26 mouse cellular contexts compared by ENCODE assay signal in genomic region chr4:102321340-102321739, GRCm38 (mm10).
DNase-seq lines count a peak whose midpoint lies in the region; ATAC-seq and TF ChIP-seq lines count a peak whose summit lies in the region.
"Had no signal": no experiment of that assay in that cellular context is flagged by ENCODE, and none has a peak within 500 bp of the region (broad histone marks: within the 10 kb centered on the region; RNA-seq: fewer than 3 reads in every experiment).

No protein-coding gene starts in this region.

- no peaks in the 10 kb centered on the region; the same call in 1 of the 2 replicates for H3K4me1 ChIP-seq in heart, adult 2 months (ENCODE audit: control insufficient read depth, insufficient read depth, low read length)
- H3K4me1 ChIP-seq in heart, embryonic 10.5 days, result peaks cover 3% of the 10 kb centered on the region; the same call in 1 of the 2 replicates
- H3K4me1 ChIP-seq: liver, embryonic 13.5 days had no signal

- 64% methylated on average over 3 of the region's 3 CpGs for WGBS in heart, adult 2 months
- 72% methylated on average over 3 of the region's 3 CpGs for WGBS in heart, embryonic 10.5 days

- no peak overlapping the region for H3K9ac ChIP-seq in heart, adult 2 months (ENCODE audit: low read depth, low read length)
- H3K9ac ChIP-seq: heart, embryonic 15.5 days; limb, embryonic 13.5 days; liver, embryonic 13.5 days had no signal

- H3K9me3 ChIP-seq in heart, embryonic 10.5 days, result no peaks in the 10 kb centered on the region
- H3K9me3 ChIP-seq: heart, embryonic 15.5 days; limb, embryonic 13.5 days; liver, embryonic 13.5 days had no signal

- DNase-seq in heart, adult 2 months, result no peak
- no peak for DNase-seq in heart, embryonic 10.5 days (ENCODE audit: low spot score)
- DNase-seq in left cerebral cortex, adult 2 months (ENCODE audit: extremely low spot score in 1 of 2, low spot score in 2 of 2), result no peak
- DNase-seq in left cerebral cortex, postnatal 25 days (ENCODE audit: low spot score in 2 of 2), result no peak
- DNase-seq in 3T3-L1 (ENCODE audit: low read depth, low spot score), result peak; percentile 32
- no peak for DNase-seq in ovary, postnatal 10 days (ENCODE audit: low spot score)
- DNase-seq: adrenal gland, postnatal 14 days; B cell, adult 2 months; cerebellum, adult 2 months; cerebellum, postnatal 36 days; gastrocnemius, postnatal 25 days; heart, adult 18-20 months; heart, postnatal 4 days; kidney, adult 18-20 months; kidney, postnatal 10 days; liver, embryonic 13.5 days; midbrain, embryonic 14.5 days; right cerebral cortex, adult 18-20 months; right cerebral cortex, postnatal 4 days; thymus, postnatal 25 days had no signal

- TF ChIP-seq EP300 in heart, adult 2 months (IDR thresholded peaks at IDR 0.05; ENCODE audit: insufficient read depth, low read depth, low read length), result no peak

- no peak overlapping the region for H3K4me3 ChIP-seq in heart, adult 2 months
- no peak overlapping the region for H3K4me3 ChIP-seq in heart, embryonic 10.5 days
- H3K4me3 ChIP-seq in left cerebral cortex, adult 2 months, result no peak overlapping the region
- H3K4me3 ChIP-seq: heart, embryonic 15.5 days; limb, embryonic 13.5 days; liver, embryonic 13.5 days; myocyte had no signal

- intact Hi-C loops in heart, adult 2 months (cut with DNase I), result no loop called here
- intact Hi-C loops in left cerebral cortex, adult 2 months (cut with DNase I), result loop anchor here (10.0 kb wide), 1 partner anchor 163 kb away; no protein-coding TSS in a partner anchor
- intact Hi-C loops in left cerebral cortex, postnatal 25 days (cut with DNase I), result no loop called here

- H3K79me2 ChIP-seq in heart, adult 2 months (replicated peaks; ENCODE audit: control insufficient read depth, insufficient read depth, low read length), result no peaks in the 10 kb centered on the region

- TF ChIP-seq POLR2A in heart, adult 2 months (IDR thresholded peaks at IDR 0.05; ENCODE audit: insufficient read depth, low read depth, low read length), result no peak

- no peak overlapping the region for H3K27ac ChIP-seq in heart, adult 2 months
- no peak overlapping the region for H3K27ac ChIP-seq in heart, embryonic 10.5 days
- H3K27ac ChIP-seq in left cerebral cortex, adult 2 months, result no peak overlapping the region
- H3K27ac ChIP-seq: heart, embryonic 15.5 days; limb, embryonic 13.5 days; liver, embryonic 13.5 days had no signal

- no peaks in the 10 kb centered on the region for H3K27me3 ChIP-seq in heart, adult 2 months (ENCODE audit: control insufficient read depth, insufficient read depth, low read length)
- H3K27me3 ChIP-seq in heart, embryonic 10.5 days (ENCODE audit: insufficient read depth, poor library complexity, severe bottlenecking), result no peaks in the 10 kb centered on the region
- H3K27me3 ChIP-seq: heart, embryonic 15.5 days; limb, embryonic 13.5 days; liver, embryonic 13.5 days had no signal

- no peaks in the 10 kb centered on the region for H3K36me3 ChIP-seq in heart, adult 2 months (ENCODE audit: control insufficient read depth, insufficient read depth, low read length)
- no peaks in the 10 kb centered on the region for H3K36me3 ChIP-seq in heart, embryonic 10.5 days
- H3K36me3 ChIP-seq: heart, embryonic 15.5 days; limb, embryonic 13.5 days; liver, embryonic 13.5 days had no signal

- TF ChIP-seq CTCF in heart, adult 2 months (IDR thresholded peaks at IDR 0.05), result peak; percentile 36
- TF ChIP-seq CTCF in left cerebral cortex, adult 2 months (IDR thresholded peaks at IDR 0.05), result peak; percentile 21; the same call in 1 of the 2 replicates

- peak; percentile 50; the same call in 1 of the 2 replicates for ATAC-seq in common myeloid progenitor, adult 5-6 weeks (replicated peaks; ENCODE audit: low read depth, poor library complexity, severe bottlenecking)
- ATAC-seq: forebrain, embryonic 14.5 days; hindbrain, embryonic 16.5 days had no signal
